Mouse (Mus musculus) splenic B cell, adult 2 months (primary cell): ENCODE results near the gene Galm.

Experiments used
- DNase-seq: peaks from one replicate; pipeline ENCODE4 v3.0.0-alpha.2; 2011; ENCODE audit warnings: low read depth, low spot score
- H3K27me3 ChIP-seq: 2 replicates; pipeline ENCODE4 v1.6.1; 2012; ENCODE audit warnings: mild to moderate bottlenecking, low read length, moderate library complexity, mixed read lengths; ENCODE audit not compliant: control insufficient read depth, poor library complexity, insufficient read depth, severe bottlenecking
- H3K36me3 ChIP-seq: 2 replicates; pipeline ENCODE4 v1.6.1; 2012; ENCODE audit warnings: mild to moderate bottlenecking, low read length, moderate library complexity, mixed read lengths; ENCODE audit not compliant: control insufficient read depth, poor library complexity, insufficient read depth, severe bottlenecking

Gene Galm

GRCm38 (mm10) chr17:80233844-80234243, 106.6 kb downstream of the Galm start:
- Histone ChIP-seq H3K27me3 (no peaks in the 10 kb centered on the region), H3K36me3 (0 out of 2 replicates have a peak, but pooled peaks cover 2% of the 10 kb centered on the region)
- DNase-seq = no peak

DNA sequence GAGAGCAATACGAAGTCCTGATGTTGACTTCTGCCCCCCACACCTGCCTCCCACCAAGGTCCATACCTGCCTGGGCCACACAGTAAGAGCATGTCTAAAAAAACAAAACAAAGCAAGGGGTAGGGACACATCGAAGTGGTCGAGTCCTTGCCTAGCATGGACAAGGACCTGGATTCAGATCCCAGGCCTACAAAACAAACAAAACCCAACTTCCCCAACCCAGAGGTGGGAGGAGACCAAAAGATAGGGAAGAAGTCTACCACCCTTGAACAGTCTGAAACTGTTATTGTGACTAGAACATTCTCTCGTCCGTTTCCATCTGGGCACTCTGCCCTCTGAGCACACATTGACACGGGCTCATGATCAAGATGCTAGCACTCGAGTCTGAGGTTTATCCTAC, 107.1 kb downstream of the Galm start:
- no peak for DNase-seq
- H3K36me3 ChIP-seq = 0 out of 2 replicates have a peak, but pooled peaks cover 4% of the 10 kb centered on the region
- no peaks in the 10 kb centered on the region for H3K27me3 ChIP-seq
